Mouse (Mus musculus) forelimb bud, embryonic 11.5 days (tissue): ENCODE measurements at regions not wholly inside any gene's neighbourhood (a gene's known extent, or its start where the extent isn't known, plus 50 kb on each side); places are given as distances from the start of the nearest gene placed in this dataset.

Source experiments
- DNase-seq: peaks from one replicate; pipeline ENCODE4 v3.0.0-alpha.2; 2012; ENCODE audit warnings: low read depth, low spot score

DNA sequence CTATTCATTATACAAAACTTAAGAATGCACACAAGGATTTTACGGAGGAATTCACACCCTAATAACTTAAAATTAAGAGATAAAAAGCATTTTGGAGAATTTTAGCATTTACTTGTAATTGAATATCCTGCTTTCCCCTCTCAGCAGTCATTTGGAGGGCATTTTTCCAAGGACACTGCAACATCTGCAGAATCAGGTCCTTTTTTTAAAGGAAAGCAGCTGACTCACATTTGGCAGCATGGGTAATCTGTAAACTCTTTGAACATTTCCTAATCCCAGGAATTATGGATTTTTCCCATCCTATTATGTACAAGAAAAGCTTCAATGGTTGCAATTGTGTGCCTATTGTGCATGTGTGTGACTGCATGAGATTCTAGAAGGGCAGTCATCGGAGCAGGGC, 112.0 kb downstream of the Gm19410 start:
- no peak for DNase-seq

DNA sequence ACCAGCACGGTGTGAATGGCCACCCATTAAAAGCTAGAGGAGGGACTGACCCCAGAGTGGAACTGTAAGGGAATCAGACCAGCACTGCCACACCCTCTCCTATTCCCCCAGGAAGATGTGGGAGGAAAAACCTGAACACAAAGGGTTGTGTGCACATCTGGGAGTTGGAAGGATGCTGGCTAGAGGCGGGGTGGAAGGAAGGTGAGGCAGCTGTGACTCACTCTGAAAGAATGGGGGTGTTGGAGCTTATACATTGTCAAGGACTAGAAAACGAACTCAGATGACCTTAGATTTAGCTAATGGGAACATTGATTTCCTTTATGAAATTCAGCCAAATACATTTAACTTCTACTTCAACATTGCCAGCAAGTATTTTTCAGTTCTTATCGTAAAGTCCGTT, 116.2 kb downstream of the Gm19410 start:
- DNase-seq: no peak

DNA sequence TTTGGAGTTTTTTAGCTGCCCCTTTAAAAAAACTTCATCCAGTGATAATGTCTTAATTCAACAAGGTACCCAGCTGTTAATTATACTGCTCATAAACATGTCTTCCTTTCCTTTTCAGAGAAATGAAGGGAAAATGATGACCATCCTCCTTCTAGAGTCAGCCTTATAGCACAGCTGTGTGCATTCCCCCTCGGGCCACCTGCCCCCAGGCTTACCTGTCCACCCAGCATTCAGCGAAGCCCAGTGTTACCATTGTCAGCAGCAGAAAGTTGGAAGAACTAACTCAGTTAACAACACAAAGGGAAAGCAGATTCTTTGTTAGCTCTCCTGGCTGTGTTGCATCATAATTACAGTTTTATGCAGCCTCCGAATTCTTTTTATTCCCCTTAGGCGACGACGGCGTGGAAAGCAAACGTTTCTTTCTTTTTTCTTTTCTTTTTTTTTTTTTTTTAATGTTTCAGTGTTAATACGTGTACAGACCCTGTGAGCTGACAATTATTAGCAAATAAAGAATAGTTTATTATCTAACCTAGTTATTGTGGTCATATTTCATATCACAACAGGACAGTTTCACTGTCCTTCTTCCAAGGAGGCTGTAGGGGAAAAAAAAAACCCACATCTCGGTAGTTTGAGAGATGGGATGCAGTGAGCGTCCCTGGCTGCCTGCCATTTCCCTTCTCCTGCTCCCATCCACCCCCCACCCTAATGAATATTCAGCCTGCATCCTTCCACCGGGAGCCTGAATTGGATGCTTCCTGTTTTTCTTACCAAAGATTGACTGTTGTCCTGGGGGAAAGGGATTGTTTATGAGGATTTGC, 117.3 kb downstream of the Gm19410 start:
- no peak for DNase-seq

DNA sequence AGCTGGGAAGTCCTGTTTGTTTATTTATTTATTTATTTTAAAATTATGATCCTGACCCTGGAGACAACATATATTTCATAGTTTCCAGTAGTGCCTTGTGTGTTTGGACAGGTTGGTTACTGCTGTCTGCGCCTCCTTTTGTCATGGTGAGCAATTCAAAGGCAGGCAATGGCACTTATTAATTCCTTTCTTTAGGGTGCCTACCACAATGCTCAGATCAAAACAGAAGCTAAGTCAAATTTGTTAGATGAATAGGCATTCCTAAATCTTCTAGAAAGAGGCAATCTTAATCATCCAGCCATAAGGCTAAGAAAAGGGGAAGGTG, 117.8 kb downstream of the Gm19410 start:
- no peak for DNase-seq

DNA sequence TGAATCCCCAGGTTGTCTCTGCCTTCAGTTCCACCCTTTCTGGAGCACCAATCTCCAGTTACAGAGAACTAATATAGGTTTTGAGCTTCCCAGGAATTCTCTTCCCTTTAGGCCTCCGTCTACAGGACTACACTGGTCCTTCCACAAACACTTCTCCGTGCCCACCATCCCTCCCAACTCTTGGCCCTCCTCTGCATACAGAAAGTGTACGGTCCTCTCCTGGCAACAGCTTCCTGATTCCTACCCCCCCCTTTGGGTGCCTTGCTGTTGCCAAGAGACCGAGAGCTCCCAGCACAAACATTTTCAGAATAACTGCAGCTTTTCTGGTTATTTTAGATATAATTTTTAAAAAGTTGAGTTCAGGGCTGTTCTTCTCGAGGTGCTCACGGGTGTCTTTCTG, 119.0 kb downstream of the Gm19410 start:
- no peak for DNase-seq

DNA sequence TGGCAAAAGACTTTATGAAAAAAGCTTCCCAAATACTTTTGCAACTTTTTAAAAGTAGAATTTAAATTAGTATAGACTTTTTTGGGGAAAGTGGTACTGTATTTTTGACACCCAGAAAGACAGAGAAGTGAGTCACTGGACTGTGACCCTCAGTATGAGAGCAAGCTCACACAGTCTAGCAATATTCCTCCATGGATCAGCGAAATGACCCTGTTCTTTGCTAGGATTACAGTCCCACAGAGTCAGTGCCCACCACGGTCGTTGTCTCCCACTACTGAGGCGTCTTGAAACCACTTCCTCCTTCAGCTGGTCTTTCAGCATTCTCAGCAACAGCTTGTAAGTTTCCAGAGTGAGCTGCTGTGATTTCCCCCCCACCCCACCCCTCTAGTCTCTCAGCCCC, 124.5 kb downstream of the Gm19410 start:
- DNase-seq: no peak

DNA sequence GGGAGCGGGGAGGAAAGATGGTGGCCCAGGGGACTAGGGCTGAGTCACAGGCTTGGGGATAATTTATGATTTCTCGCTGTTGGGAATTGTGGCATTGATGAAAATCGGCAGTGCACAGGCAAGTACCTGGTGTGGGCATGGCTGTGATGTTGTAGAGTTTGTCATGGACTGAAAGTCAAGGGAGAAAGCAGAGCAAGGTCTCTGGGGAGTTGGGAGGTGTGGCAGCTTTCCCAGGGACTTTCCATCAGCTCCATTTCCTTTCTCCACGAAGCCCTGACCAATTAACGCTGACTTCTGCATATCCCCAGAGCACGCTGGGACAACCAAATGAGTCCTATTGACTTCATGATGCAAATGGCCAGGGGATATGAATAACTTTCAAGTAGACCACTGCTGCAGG, 126.2 kb downstream of the Gm19410 start:
- DNase-seq: no peak

DNA sequence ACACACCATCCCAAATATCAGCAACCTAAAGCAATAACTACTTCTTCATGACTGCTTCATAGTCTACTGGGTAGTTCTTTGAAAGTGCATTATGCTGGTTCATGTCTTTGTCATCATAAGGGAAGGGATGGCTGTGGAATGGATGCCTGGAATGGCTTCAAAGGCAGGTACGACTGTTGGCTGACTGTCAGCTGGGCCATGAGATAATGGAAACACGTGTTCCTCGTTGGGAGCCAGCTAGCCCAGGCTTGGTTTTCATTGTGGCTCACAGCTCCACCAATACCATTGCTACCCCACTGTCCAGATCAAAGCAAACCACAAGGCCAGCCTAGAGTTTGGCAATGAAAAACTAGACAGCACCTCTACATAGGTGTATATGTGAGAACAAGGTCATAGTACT, 132.9 kb downstream of the Gm19410 start:
- DNase-seq: no peak

DNA sequence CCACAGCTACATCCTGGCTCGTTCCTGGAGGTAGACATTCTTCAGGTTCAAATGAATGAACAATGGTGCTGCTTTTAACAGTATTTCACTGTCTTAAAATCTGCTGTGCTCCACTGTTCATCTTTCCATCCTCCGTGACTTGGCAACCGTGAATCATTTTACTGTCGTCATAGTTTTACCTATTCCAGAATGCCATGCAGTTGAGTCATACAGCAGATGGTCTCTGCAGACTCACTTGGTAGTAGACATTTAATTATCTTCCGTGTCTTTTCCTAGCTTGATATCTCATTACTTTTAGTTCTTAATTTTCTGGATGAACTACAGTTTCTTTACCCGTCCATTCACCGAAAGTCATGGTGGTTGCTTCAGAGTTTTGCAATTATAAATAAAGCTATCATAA, 135.9 kb downstream of the Gm19410 start:
- no peak for DNase-seq

DNA sequence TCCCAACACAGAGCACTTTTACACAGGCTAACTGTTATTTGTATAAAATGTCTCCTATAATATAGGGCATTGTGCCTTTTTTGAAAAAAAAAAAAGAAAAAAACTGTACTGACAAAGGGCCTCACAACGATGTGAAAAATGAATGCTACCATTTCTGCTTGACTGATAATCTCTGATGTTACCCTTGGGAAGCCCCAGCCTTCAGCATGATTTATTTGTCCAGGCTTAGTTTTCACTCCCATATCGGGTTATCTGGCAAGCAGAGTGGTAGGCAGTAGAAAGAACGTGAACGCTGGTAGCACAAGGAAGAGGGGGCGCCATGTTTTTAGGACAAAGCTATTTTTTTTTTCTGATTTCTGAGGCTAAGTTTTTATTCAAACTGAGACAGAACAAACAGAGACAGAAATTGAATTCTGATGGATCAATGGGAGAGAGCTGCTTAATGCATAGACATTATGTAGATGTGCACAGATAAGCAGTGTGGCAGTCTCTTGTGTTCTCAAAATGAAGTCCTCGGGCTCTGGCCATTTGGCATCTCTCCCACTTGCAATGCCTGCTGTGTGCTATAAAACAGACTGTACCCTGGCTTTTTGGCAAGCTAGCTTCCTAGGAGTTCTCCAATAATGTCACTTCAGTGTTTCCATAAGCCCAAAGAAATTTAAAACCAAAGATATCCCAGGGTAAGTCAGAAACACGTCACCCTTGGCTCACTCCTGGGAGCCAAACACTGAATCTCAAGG, 139.3 kb downstream of the Gm19410 start:
- no peak for DNase-seq

DNA sequence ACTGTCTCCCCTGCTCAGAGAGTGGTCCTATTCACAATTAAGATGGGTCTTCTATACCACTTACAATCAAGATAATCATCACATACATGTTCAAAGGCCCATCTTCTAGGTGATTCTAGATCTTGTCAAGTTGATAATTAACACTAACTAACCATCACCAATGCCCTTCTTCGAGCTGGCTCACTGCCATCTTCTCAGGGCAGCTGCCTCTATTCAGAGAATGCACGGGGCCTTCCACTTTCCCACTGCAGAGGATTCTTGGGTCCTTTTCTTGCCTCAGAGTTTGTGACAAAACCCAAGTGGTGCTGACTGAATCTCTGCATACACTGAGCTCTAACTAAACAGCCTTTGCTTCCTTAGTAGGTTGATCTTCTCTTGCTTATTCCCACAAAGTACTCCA, 142.4 kb downstream of the Gm19410 start:
- DNase-seq: no peak

DNA sequence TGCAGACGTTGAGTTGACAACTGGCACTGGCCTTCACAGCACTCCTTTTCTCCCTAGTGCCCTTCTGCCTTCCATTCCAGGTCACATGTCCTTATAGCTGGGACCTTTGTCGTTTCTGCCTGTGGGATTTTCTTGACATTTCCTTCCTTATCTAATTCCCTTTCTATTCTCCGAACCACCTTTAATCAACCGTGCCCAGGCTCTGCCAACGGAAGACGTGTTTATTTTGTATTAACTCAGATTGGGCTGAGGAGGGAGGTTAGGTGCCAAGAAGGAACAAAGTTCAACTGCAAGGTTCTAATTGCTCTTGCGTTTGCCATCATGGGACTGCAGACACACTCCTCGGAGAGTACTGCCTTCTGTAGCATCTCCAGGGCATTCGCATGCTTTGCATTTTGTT, 146.7 kb downstream of the Gm19410 start:
- DNase-seq: no peak

DNA sequence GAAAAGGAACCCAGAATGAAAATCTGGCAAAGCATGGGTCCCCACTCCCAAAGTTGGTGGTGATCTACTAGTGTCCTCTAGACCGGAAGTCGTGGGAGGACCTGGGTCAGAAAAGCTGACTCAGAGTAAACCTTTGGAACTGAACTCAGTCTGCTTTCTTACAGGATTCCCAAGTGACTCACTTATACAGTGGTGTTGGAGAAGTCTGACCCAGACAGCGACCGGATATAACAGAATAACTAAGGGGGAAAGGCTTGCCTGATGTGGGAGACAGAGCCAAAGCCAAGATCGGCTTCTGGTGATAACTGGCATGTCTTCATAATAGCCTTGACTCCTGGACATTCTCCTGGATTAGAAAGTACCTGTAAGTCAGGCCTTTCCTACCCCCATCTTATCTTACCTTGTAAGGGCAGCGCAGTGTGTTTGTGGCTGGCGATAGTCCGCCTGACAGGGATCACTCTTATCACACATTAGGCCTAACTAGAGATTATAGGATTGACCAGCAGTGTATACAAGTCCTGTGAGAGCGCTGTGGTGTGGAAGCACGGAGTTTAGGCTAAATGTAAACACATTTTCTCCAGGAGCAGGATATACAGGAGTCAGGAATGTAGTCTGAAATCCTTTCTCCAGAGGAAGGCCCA, 150.4 kb downstream of the Gm19410 start:
- no peak for DNase-seq

DNA sequence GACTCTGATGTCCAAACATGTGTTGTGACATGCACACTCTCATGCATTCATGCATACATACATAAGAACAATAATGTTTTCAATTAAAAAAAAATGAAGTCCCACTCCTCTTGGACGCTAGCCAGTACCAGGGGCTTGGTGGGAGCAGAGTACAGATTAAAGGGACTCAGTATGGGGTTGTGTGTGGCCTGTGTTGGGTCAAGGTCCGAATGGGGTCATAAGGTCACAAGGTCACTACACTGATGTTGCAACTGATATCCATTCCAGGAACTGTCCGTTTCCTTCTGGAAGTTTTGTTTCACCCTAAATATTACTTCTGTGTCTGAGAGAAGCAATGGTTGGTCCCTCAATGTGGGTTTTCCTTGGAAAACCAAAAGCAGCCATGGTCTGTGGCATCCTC, 152.0 kb downstream of the Gm19410 start:
- no peak for DNase-seq

DNA sequence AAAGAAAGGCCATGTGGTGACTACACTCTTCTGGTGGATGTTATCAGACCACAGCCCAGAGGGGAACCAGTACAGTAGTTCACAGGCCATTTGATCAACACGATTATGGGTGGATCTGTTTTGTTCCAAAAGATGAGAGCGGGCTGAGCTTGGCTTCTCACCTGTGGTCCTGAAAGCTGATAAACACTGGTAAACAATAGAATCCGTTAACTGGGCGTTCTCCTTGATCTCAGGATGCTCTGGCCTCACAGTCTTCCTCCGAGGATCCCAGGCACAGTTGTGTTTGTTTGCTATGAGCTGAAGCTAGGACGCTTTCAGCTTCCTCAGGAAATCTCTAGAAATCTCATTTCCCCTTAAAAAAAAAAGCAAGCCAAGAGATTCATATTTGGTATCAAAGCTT, 153.9 kb downstream of the Gm19410 start:
- no peak for DNase-seq

DNA sequence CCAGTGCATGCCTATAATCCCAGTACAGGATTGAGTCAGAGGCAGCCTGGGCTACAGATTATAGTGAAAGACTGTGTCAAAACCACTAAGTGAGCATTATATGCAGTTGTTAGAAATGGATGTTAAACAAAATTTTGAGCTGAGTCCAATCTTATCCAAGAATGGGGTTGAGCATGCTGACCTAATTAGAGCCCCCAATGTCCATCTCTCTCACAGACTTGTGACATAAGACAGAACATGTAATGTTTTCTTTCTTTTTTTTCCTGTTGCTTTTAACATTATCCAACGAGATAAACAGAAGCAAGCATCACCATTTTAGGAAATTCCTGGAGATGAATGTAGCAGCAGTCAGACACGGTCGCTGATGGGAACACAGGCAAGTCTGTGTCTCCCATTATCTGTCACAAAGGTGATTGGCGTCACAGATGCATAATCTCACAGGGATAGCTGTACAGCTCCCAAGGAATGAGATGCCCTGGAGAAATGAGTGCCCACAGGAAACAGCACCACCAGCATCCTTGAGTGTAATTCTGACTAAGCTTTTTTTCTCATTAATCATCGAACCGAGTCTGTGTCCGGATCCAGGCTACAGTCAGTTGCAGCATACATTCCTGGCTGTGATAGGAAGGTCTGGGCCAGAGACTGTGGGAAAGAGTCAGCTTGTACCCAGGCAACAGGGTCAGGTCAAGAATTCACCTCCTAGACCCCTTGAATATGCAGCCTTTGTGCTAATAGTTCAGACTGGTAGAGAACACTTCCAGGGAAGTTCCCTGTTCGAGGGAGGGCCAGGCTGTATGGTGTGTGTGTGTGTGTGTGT, 154.5 kb downstream of the Gm19410 start:
- no peak for DNase-seq

DNA sequence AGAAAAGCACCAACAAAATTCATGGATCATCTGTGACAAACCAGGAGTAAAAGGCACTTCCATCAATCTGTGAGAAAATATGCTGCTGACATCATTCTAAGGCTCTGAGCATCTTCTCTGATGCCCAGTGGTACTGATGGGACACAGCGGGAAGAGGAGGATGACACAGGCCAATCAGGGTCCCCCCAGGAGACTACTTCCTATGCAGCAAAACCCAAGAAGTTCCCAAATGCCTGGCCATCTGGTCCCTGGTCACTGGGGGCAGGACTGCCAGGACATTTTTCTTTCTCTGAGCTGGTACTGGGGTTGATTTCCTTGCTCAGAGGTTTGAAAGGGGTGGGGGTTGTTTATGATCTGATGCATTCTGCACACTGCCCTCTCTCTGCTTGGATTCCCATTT, 158.4 kb downstream of the Gm19410 start:
- no peak for DNase-seq

DNA sequence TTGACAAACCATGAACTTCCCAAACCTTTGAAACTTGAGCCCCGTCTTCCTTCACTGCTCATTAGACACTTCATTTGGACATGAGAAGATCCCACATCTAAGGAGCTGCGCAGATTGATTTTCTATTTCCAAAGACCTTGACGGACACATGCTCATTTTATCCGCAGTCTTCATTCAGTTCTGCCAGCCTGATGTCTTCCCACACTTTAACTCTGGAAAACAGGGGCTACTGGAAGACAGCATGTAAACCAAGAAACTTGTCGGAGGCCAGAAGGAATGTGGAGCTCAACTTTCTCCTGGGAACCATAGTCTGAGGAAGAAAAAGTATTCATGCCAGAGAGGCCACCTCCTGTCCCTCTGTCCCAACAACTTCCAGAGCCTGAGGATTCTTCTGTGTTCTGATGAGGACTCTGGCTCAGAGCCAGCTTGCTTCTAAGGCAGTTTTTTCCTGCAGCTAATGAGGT, 161.8 kb downstream of the Gm19410 start:
- DNase-seq: no peak

DNA sequence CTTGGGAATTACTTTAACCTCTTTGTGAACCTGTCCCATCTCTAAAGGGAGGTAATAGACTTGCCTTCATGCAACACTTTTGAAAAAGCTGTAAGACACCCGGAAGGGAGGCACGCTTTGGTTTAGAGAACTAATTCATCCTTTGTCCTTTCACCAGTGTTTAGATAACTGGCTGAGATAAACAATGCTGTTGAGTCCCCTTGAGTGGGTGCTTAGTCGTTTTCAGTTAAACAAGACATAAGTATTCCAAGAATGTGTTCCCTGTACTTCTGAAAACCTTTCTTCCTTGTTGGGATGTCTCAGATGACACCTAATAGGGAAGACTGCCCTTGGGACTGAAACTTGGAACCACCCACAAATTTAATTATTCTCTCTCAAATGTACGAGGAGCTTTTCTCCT, 164.7 kb downstream of the Gm19410 start:
- DNase-seq: no peak

DNA sequence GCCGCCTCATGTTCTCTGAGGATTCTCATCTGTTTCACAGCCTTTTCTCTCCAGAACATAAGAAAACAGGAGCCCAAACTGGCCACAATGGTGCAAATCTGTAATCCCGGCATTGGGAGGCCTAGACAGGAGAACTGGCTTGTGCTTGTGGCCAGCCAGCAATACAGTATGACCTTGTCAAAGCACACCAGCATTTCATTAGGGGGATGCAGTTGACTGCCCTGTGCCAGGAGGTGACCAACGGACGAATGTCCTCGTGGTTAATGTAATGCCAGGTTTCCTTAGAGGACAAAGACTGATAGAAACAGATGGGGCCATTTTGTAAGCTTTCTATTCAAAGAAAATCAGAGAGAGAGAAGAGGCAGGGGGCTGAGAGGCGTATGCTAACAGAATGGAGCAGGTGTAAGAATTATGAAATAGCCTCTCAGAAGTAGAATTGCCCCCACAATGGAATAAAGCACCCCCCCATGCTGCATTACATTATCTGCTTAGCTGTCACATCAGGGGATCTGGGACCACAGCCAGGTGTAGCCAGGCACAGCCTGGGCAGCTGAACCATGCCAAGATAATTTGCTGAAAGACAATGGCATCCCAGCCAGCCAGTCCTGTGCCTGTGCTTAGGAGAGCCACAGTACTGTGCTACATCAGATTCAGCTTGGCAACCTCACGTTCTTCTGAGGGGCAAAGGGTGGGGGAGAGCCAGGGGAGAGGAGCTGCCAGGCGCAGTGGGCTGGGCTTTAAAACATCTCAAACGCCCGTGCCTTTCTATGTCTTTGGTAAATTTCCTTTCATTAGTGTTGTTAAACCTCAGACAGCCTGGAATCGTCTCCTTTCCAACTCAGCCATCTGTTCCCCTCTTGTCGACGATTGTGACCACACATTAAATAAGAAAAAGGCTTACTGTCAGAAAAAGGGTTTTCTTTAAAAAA, 167.9 kb downstream of the Gm19410 start:
- DNase-seq: no peak

DNA sequence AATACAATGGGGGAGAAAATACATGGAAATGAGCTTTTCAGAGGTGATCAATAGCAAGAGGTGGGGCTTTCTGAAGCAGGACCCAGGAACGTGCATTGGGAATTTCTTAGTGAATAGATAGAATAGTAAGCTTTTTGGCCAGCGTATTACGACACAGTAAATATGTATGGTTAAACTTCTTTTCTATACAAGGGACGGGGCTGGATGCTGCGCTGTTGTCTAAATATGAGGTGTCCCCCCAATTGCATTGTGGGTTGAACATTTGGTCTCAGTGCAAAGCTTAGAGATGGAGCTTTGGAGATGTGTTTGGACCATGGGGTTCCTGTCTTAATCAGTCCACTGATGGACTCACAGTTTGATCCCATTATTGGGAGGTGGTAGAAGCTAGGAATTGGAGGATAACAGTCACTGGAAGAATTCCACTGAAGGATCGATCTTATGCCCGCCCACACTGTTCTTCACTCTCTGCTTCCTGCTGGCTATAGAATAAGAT, 168.6 kb downstream of the Gm19410 start:
- DNase-seq: no peak
